Mouse (Mus musculus): ENCODE data around the gene Hadhb. TPM values are rescaled to one million over a fixed set of nuclear protein-coding genes. Genes with fewer than 3 reads are reported as not detected.

Hadhb gene
- total and polyA plus RNA-seq, 2 experiments from 2014 or later = 1,098 to 1,207 TPM

- no peak overlapping the region for H3K4me3 ChIP-seq (ENCODE audit: low read depth, low read length)
- ATAC-seq (ENCODE audit: insufficient read depth, low read depth) (no peak), DNase-seq (ENCODE audit: low spot score) (no peak)
- TF ChIP-seq EP300 (IDR thresholded peaks at IDR 0.05; ENCODE audit: low read depth) (no peak), CTCF (IDR thresholded peaks at IDR 0.05; ENCODE audit: low read depth) (no peak)
- H3K36me3 ChIP-seq (replicated peaks; ENCODE audit: control insufficient read depth, insufficient read depth, low read length) = peaks cover 35% of the 10 kb centered on the region
- H3K27me3 ChIP-seq (ENCODE audit: control insufficient read depth, insufficient read depth, low read length) = no peaks in the 10 kb centered on the region
- H3K9me3 ChIP-seq (replicated peaks; ENCODE audit: control insufficient read depth, low read length) = no peaks in the 10 kb centered on the region
- peaks cover 23% of the 10 kb centered on the region; the same call in 1 of the 2 replicates for H3K4me1 ChIP-seq (ENCODE audit: control insufficient read depth, insufficient read depth)
- no peak overlapping the region for H3K27ac ChIP-seq (ENCODE audit: low read depth)
- H3K4me2 ChIP-seq (ENCODE audit: low read depth, low read length) = no peak overlapping the region
- H3K9ac ChIP-seq (replicated peaks; ENCODE audit: low read depth, low read length) = no peak overlapping the region
- 66% methylated on average over 6 of the region's 6 CpGs for WGBS
Observed at GRCm38 (mm10) chr5:30162339-30162738, 7.3 kb downstream of the Hadhb start.

GRCm38 (mm10) chr5:30165234-30165946 lies 10.3 kb downstream of the Hadhb start:
- Histone ChIP-seq H3K9ac (replicated peaks; ENCODE audit: low read depth, low read length) (no peak overlapping the region), H3K27ac (ENCODE audit: low read depth) (peak overlapping the region; percentile 77), H3K4me3 (ENCODE audit: low read depth, low read length) (no peak overlapping the region), H3K36me3 (replicated peaks; ENCODE audit: control insufficient read depth, insufficient read depth, low read length) (peaks cover 51% of the 10 kb centered on the region), H3K27me3 (ENCODE audit: control insufficient read depth, insufficient read depth, low read length) (no peaks in the 10 kb centered on the region), H3K9me3 (replicated peaks; ENCODE audit: control insufficient read depth, low read length) (no peaks in the 10 kb centered on the region), H3K4me2 (ENCODE audit: low read depth, low read length) (peak overlapping the region; percentile 6; the same call in 1 of the 2 replicates), H3K4me1 (ENCODE audit: control insufficient read depth, insufficient read depth) (0 out of 2 replicates have a peak, but pooled peaks cover 6% of the 10 kb centered on the region)
- WGBS = 43% methylated on average over 5 of the region's 5 CpGs
- no peak for TF ChIP-seq CTCF (IDR thresholded peaks at IDR 0.05; ENCODE audit: low read depth)
- peak; percentile 45; the same call in 1 of the 2 replicates for TF ChIP-seq EP300 (IDR thresholded peaks at IDR 0.05; ENCODE audit: low read depth)
- DNase-seq (ENCODE audit: low spot score) = no peak
- ATAC-seq (ENCODE audit: insufficient read depth, low read depth) = peak; percentile 33; the same call in 1 of the 2 replicates

GRCm38 (mm10) chr5:30170303-30170940 lies 15.4 kb downstream of the Hadhb start:
- Histone ChIP-seq H3K27me3 (ENCODE audit: control insufficient read depth, insufficient read depth, low read length) (no peaks in the 10 kb centered on the region), H3K9me3 (replicated peaks; ENCODE audit: control insufficient read depth, low read length) (no peaks in the 10 kb centered on the region), H3K27ac (ENCODE audit: low read depth) (peak overlapping the region; percentile 90), H3K36me3 (replicated peaks; ENCODE audit: control insufficient read depth, insufficient read depth, low read length) (peaks cover 73% of the 10 kb centered on the region), H3K4me3 (ENCODE audit: low read depth, low read length) (no peak overlapping the region), H3K9ac (replicated peaks; ENCODE audit: low read depth, low read length) (0 out of 2 replicates have a peak overlapping the region, but pooled peaks have one; percentile 30), H3K4me1 (ENCODE audit: control insufficient read depth, insufficient read depth) (0 out of 2 replicates have a peak, but pooled peaks cover 15% of the 10 kb centered on the region), H3K4me2 (ENCODE audit: low read depth, low read length) (no peak overlapping the region)
- DNase-seq (ENCODE audit: low spot score) (peak; percentile 68), ATAC-seq (ENCODE audit: insufficient read depth, low read depth) (peak; percentile 73)
- WGBS = 52% methylated on average over 5 of the region's 5 CpGs
- no peak for TF ChIP-seq CTCF (IDR thresholded peaks at IDR 0.05; ENCODE audit: low read depth)
- TF ChIP-seq EP300 (IDR thresholded peaks at IDR 0.05; ENCODE audit: low read depth) = peak; percentile 44; the same call in 1 of the 2 replicates

- DNase-seq (ENCODE audit: low spot score) (peak; percentile 92), ATAC-seq (ENCODE audit: insufficient read depth, low read depth) (peak; percentile 93)
- no peak overlapping the region; the same call in 1 of the 2 replicates for H3K4me2 ChIP-seq (ENCODE audit: low read depth, low read length)
- no peaks in the 10 kb centered on the region for H3K27me3 ChIP-seq (ENCODE audit: control insufficient read depth, insufficient read depth, low read length)
- TF ChIP-seq CTCF (IDR thresholded peaks at IDR 0.05; ENCODE audit: low read depth) (no peak), EP300 (IDR thresholded peaks at IDR 0.05; ENCODE audit: low read depth) (peak; percentile 30; the same call in 1 of the 2 replicates)
- H3K27ac ChIP-seq (ENCODE audit: low read depth) = peak overlapping the region; percentile 90
- peak overlapping the region; percentile 13 for H3K9ac ChIP-seq (replicated peaks; ENCODE audit: low read depth, low read length)
- H3K4me3 ChIP-seq (ENCODE audit: low read depth, low read length) = no peak overlapping the region
- 0 out of 2 replicates have a peak, but pooled peaks cover 15% of the 10 kb centered on the region for H3K4me1 ChIP-seq (ENCODE audit: control insufficient read depth, insufficient read depth)
- H3K36me3 ChIP-seq (replicated peaks; ENCODE audit: control insufficient read depth, insufficient read depth, low read length) = peaks cover 75% of the 10 kb centered on the region
- no peaks in the 10 kb centered on the region for H3K9me3 ChIP-seq (replicated peaks; ENCODE audit: control insufficient read depth, low read length)
Observed at GRCm38 (mm10) chr5:30172115-30172514, 17.1 kb downstream of the Hadhb start.

GRCm38 (mm10) chr5:30172931-30173692 lies 18.1 kb downstream of the Hadhb start:
- DNase-seq (ENCODE audit: low spot score) = no peak
- Histone ChIP-seq H3K27ac (ENCODE audit: low read depth) (peak overlapping the region; percentile 90), H3K4me2 (ENCODE audit: low read depth, low read length) (no peak overlapping the region), H3K9ac (replicated peaks; ENCODE audit: low read depth, low read length) (no peak overlapping the region), H3K4me1 (ENCODE audit: control insufficient read depth, insufficient read depth) (0 out of 2 replicates have a peak, but pooled peaks cover 15% of the 10 kb centered on the region), H3K36me3 (replicated peaks; ENCODE audit: control insufficient read depth, insufficient read depth, low read length) (peaks cover 79% of the 10 kb centered on the region), H3K4me3 (ENCODE audit: low read depth, low read length) (no peak overlapping the region), H3K9me3 (replicated peaks; ENCODE audit: control insufficient read depth, low read length) (no peaks in the 10 kb centered on the region), H3K27me3 (ENCODE audit: control insufficient read depth, insufficient read depth, low read length) (no peaks in the 10 kb centered on the region)
- WGBS = 59% methylated on average over 20 of the region's 20 CpGs
- TF ChIP-seq EP300 (IDR thresholded peaks at IDR 0.05; ENCODE audit: low read depth) = no peak
- no peak for ATAC-seq (ENCODE audit: insufficient read depth, low read depth)

All from heart, postnatal 0 days (tissue).